Mouse (Mus musculus): ENCODE results near the gene Pck1. TPM values are rescaled to one million over a fixed set of nuclear protein-coding genes. Genes with fewer than 3 reads are reported as not detected.

Gene Pck1
- polyA plus RNA-seq, 1 experiment from 2014 or later, result 0.13 TPM

GRCm38 (mm10) chr2:173187182-173187855, 34.5 kb downstream of the Pck1 start:
- Histone ChIP-seq H3K4me3 (ENCODE audit: low read depth, low read length) (no peak overlapping the region), H3K9me3 (ENCODE audit: control insufficient read depth, low read length) (no peaks in the 10 kb centered on the region), H3K9ac (ENCODE audit: low read depth, low read length) (no peak overlapping the region), H3K4me2 (ENCODE audit: low read depth, low read length) (no peak overlapping the region), H3K36me3 (ENCODE audit: control insufficient read depth, insufficient read depth, low read length) (no peaks in the 10 kb centered on the region), H3K27ac (replicated peaks; ENCODE audit: low read depth, low read length) (no peak overlapping the region), H3K27me3 (replicated peaks; ENCODE audit: control insufficient read depth, insufficient read depth, low read length) (no peaks in the 10 kb centered on the region), H3K4me1 (ENCODE audit: control insufficient read depth, insufficient read depth, low read length) (no peaks in the 10 kb centered on the region)
- no peak for DNase-seq (ENCODE audit: low spot score)
- WGBS, result 42% methylated on average over 8 of the region's 8 CpGs
- ATAC-seq (ENCODE audit: low read depth), result no peak

DNA sequence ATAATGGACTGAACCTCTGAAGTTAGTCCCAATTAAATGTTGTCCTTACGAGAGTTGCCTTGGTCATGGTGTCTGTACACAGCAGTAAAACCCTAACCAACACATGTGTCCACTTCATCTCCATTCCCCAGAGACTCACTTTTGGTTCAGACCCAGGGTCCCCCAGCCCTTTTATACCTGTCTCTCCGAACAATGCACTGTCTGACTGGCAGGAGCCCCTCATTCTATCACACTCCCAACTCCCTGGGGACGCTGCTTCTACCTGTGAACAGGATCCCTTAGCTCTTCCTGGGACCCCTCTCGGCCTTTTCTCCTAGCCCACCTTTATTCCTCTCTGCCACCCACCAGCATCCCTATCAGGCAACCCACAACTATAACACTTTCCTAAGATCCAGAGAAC, 41.9 kb downstream of the Pck1 start:
- no peaks in the 10 kb centered on the region for H3K4me1 ChIP-seq (ENCODE audit: control insufficient read depth, insufficient read depth, low read length)
- no peaks in the 10 kb centered on the region for H3K36me3 ChIP-seq (ENCODE audit: control insufficient read depth, insufficient read depth, low read length)
- H3K9ac ChIP-seq (ENCODE audit: low read depth, low read length), result no peak overlapping the region
- DNase-seq (ENCODE audit: low spot score) (no peak), ATAC-seq (ENCODE audit: low read depth) (no peak)
- WGBS, result 81% methylated on average over 4 of the region's 4 CpGs
- peaks cover 9% of the 10 kb centered on the region; the same call in 1 of the 2 replicates for H3K9me3 ChIP-seq (ENCODE audit: control insufficient read depth, low read length)
- no peak overlapping the region for H3K27ac ChIP-seq (replicated peaks; ENCODE audit: low read depth, low read length)
- H3K4me3 ChIP-seq (ENCODE audit: low read depth, low read length), result no peak overlapping the region
- no peak overlapping the region for H3K4me2 ChIP-seq (ENCODE audit: low read depth, low read length)
- H3K27me3 ChIP-seq (replicated peaks; ENCODE audit: control insufficient read depth, insufficient read depth, low read length), result no peaks in the 10 kb centered on the region

GRCm38 (mm10) chr2:173202924-173203689, 50.3 kb downstream of the Pck1 start:
- DNase-seq (ENCODE audit: low spot score) (no peak), ATAC-seq (ENCODE audit: low read depth) (no peak)
- no peaks in the 10 kb centered on the region for H3K27me3 ChIP-seq (replicated peaks; ENCODE audit: control insufficient read depth, insufficient read depth, low read length)
- H3K36me3 ChIP-seq (ENCODE audit: control insufficient read depth, insufficient read depth, low read length), result no peaks in the 10 kb centered on the region
- H3K9me3 ChIP-seq (ENCODE audit: control insufficient read depth, low read length), result no peaks in the 10 kb centered on the region
- no peak overlapping the region for H3K4me2 ChIP-seq (ENCODE audit: low read depth, low read length)
- WGBS, result 83% methylated on average over 19 of the region's 19 CpGs
- H3K4me3 ChIP-seq (ENCODE audit: low read depth, low read length), result no peak overlapping the region
- no peaks in the 10 kb centered on the region for H3K4me1 ChIP-seq (ENCODE audit: control insufficient read depth, insufficient read depth, low read length)
- no peak overlapping the region for H3K9ac ChIP-seq (ENCODE audit: low read depth, low read length)
- H3K27ac ChIP-seq (replicated peaks; ENCODE audit: low read depth, low read length), result no peak overlapping the region

DNA sequence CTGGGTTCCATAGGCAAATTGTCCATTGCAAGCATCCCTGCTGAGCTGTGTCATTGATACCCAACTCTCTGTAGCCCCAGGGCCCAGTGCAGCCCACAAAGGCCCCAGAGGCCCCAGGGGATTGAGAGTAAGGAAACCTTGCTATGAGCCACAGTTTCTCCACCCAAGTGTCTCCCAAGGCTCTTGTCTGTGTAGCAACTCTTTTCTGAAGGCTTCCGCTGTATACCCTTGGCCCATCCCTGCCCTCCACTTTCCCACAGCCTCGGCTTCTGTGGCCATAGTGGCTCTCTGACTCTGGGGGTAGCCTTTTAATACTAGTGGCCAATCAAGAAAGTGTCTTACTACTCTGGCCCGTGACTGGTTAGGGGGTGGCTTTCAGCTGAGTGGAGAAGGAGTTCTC, 50.9 kb downstream of the Pck1 start:
- H3K36me3 ChIP-seq (ENCODE audit: control insufficient read depth, insufficient read depth, low read length), result no peaks in the 10 kb centered on the region
- 84% methylated on average over 3 of the region's 3 CpGs for WGBS
- no peak overlapping the region for H3K9ac ChIP-seq (ENCODE audit: low read depth, low read length)
- DNase-seq (ENCODE audit: low spot score) (no peak), ATAC-seq (ENCODE audit: low read depth) (no peak)
- H3K4me1 ChIP-seq (ENCODE audit: control insufficient read depth, insufficient read depth, low read length), result no peaks in the 10 kb centered on the region
- H3K4me3 ChIP-seq (ENCODE audit: low read depth, low read length), result no peak overlapping the region
- H3K4me2 ChIP-seq (ENCODE audit: low read depth, low read length), result no peak overlapping the region
- H3K27me3 ChIP-seq (replicated peaks; ENCODE audit: control insufficient read depth, insufficient read depth, low read length), result no peaks in the 10 kb centered on the region
- no peak overlapping the region for H3K27ac ChIP-seq (replicated peaks; ENCODE audit: low read depth, low read length)
- H3K9me3 ChIP-seq (ENCODE audit: control insufficient read depth, low read length), result no peaks in the 10 kb centered on the region

- no peaks in the 10 kb centered on the region for H3K27me3 ChIP-seq (replicated peaks; ENCODE audit: control insufficient read depth, insufficient read depth, low read length)
- H3K4me1 ChIP-seq (ENCODE audit: control insufficient read depth, insufficient read depth, low read length), result no peaks in the 10 kb centered on the region
- ATAC-seq (ENCODE audit: low read depth), result no peak
- no peak overlapping the region for H3K27ac ChIP-seq (replicated peaks; ENCODE audit: low read depth, low read length)
- no peak overlapping the region for H3K9ac ChIP-seq (ENCODE audit: low read depth, low read length)
- H3K9me3 ChIP-seq (ENCODE audit: control insufficient read depth, low read length), result no peaks in the 10 kb centered on the region
- WGBS, result 65% methylated on average over 4 of the region's 4 CpGs
- no peaks in the 10 kb centered on the region for H3K36me3 ChIP-seq (ENCODE audit: control insufficient read depth, insufficient read depth, low read length)
- no peak overlapping the region for H3K4me2 ChIP-seq (ENCODE audit: low read depth, low read length)
- DNase-seq (ENCODE audit: low spot score), result no peak
- no peak overlapping the region for H3K4me3 ChIP-seq (ENCODE audit: low read depth, low read length)
Measured at GRCm38 (mm10) chr2:173204671-173205070, 51.8 kb downstream of the Pck1 start.

GRCm38 (mm10) chr2:173205563-173206099, 52.8 kb downstream of the Pck1 start:
- DNase-seq (ENCODE audit: low spot score), result no peak
- Histone ChIP-seq H3K4me3 (ENCODE audit: low read depth, low read length) (no peak overlapping the region), H3K4me2 (ENCODE audit: low read depth, low read length) (no peak overlapping the region), H3K36me3 (ENCODE audit: control insufficient read depth, insufficient read depth, low read length) (no peaks in the 10 kb centered on the region), H3K4me1 (ENCODE audit: control insufficient read depth, insufficient read depth, low read length) (no peaks in the 10 kb centered on the region), H3K27me3 (replicated peaks; ENCODE audit: control insufficient read depth, insufficient read depth, low read length) (no peaks in the 10 kb centered on the region), H3K27ac (replicated peaks; ENCODE audit: low read depth, low read length) (no peak overlapping the region), H3K9me3 (ENCODE audit: control insufficient read depth, low read length) (no peaks in the 10 kb centered on the region), H3K9ac (ENCODE audit: low read depth, low read length) (no peak overlapping the region)
- WGBS, result 92% methylated on average over 14 of the region's 14 CpGs
- ATAC-seq (ENCODE audit: low read depth), result no peak

DNA sequence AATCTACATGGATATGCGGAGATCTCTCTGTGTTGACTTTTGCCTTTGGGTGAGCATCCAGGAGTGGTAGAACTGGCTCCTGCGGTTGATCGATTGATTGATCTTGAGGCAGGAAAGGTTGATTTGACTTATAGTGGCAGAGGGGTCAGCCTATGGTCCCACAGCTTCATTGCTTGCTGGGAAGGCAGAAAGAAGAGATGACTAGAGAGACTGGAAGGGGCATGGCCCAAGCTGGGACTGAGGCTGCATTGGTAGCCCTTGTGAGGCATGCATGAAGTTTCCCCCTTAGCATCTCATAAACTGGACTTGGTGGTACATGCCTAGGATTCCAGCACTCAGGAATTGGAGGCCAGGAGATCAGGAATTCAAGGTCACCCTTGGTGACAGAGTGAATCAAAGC, 54.2 kb downstream of the Pck1 start:
- 98% methylated on average over 3 of the region's 3 CpGs for WGBS
- no peaks in the 10 kb centered on the region for H3K4me1 ChIP-seq (ENCODE audit: control insufficient read depth, insufficient read depth, low read length)
- H3K36me3 ChIP-seq (ENCODE audit: control insufficient read depth, insufficient read depth, low read length), result no peaks in the 10 kb centered on the region
- no peak overlapping the region for H3K4me3 ChIP-seq (ENCODE audit: low read depth, low read length)
- H3K9me3 ChIP-seq (ENCODE audit: control insufficient read depth, low read length), result no peaks in the 10 kb centered on the region
- no peak overlapping the region for H3K27ac ChIP-seq (replicated peaks; ENCODE audit: low read depth, low read length)
- no peak for DNase-seq (ENCODE audit: low spot score)
- no peak overlapping the region for H3K9ac ChIP-seq (ENCODE audit: low read depth, low read length)
- ATAC-seq (ENCODE audit: low read depth), result no peak
- no peak overlapping the region for H3K4me2 ChIP-seq (ENCODE audit: low read depth, low read length)
- H3K27me3 ChIP-seq (replicated peaks; ENCODE audit: control insufficient read depth, insufficient read depth, low read length), result no peaks in the 10 kb centered on the region
